Mouse (Mus musculus): ENCODE results near the gene Rap1gap2. TPM values are rescaled to one million over a fixed set of nuclear protein-coding genes. Genes with fewer than 3 reads are reported as not detected.
A peak's percentile ranks its signal among the peaks of the same experiment; 100 is the strongest.

Gene Rap1gap2
- polyA plus RNA-seq (2015; fragmentation: Nextera tagmentation; extraction: Ambion mirVana): 8.9 and 10.1 TPM in 2 replicates

GRCm38 (mm10) chr11:74610545-74611176 is at the start of gene Rap1gap2:
Rap1gap2 (minus strand) TSS chr11:74610915.
- 0 out of 2 replicates have a peak, but pooled peaks have one; percentile 53 for ATAC-seq (replicated peaks)
- peaks cover 40% of the 10 kb centered on the region for H3K27me3 ChIP-seq
- under 1% methylated on average over 50 of the region's 50 CpGs for WGBS

GRCm38 (mm10) chr11:74660336-74660735 is 49.6 kb upstream of the Rap1gap2 start:
- no peak for ATAC-seq (replicated peaks)
- Histone ChIP-seq H3K4me1 (no peaks in the 10 kb centered on the region), H3K36me3 (peaks cover 76% of the 10 kb centered on the region), H3K4me3 (no peak overlapping the region), H3K4me2 (replicated peaks) (no peak overlapping the region), H3K27ac (replicated peaks) (no peak overlapping the region), H3K27me3 (no peaks in the 10 kb centered on the region), H3K9ac (replicated peaks) (no peak overlapping the region), H3K9me3 (no peaks in the 10 kb centered on the region)
- 97% methylated on average over 13 of the region's 13 CpGs for WGBS

More at GRCm38 (mm10) chr11:74610545-74611176, at the start of gene Rap1gap2:
- Histone ChIP-seq H3K36me3 (no peaks in the 10 kb centered on the region), H3K27ac (replicated peaks) (no peak within 1 kb of the TSS), H3K4me2 (replicated peaks) (peak within 1 kb of the TSS; percentile 73), H3K9ac (replicated peaks) (peak within 1 kb of the TSS; percentile 39), H3K4me3 (peak within 1 kb of the TSS; percentile 40), H3K9me3 (no peaks in the 10 kb centered on the region), H3K4me1 (peaks cover 9% of the 10 kb centered on the region)

GRCm38 (mm10) chr11:74655941-74656340 is 45.2 kb upstream of the Rap1gap2 start:
- no peak overlapping the region for H3K4me3 ChIP-seq
- H3K36me3 ChIP-seq: peaks cover 36% of the 10 kb centered on the region
- H3K27ac ChIP-seq (replicated peaks): no peak overlapping the region
- WGBS: 86% methylated on average over 3 of the region's 3 CpGs
- H3K4me2 ChIP-seq (replicated peaks): no peak overlapping the region
- no peaks in the 10 kb centered on the region for H3K27me3 ChIP-seq
- H3K9me3 ChIP-seq: no peaks in the 10 kb centered on the region
- ATAC-seq (replicated peaks): no peak
- peaks cover 10% of the 10 kb centered on the region for H3K4me1 ChIP-seq
- no peak overlapping the region for H3K9ac ChIP-seq (replicated peaks)

- WGBS: 74% methylated on average over 6 of the region's 6 CpGs
- H3K27ac ChIP-seq (replicated peaks): no peak overlapping the region
Measured at GRCm38 (mm10) chr11:74653385-74653784, 42.7 kb upstream of the Rap1gap2 start.

GRCm38 (mm10) chr11:74652791-74653191 is 42.1 kb upstream of the Rap1gap2 start:
- no peak for ATAC-seq (replicated peaks)
- Histone ChIP-seq H3K36me3 (peaks cover 8% of the 10 kb centered on the region), H3K4me1 (peaks cover 28% of the 10 kb centered on the region), H3K4me2 (replicated peaks) (no peak overlapping the region), H3K4me3 (no peak overlapping the region), H3K9ac (replicated peaks) (no peak overlapping the region), H3K27me3 (no peaks in the 10 kb centered on the region), H3K9me3 (no peaks in the 10 kb centered on the region), H3K27ac (replicated peaks) (no peak overlapping the region)
- 67% methylated on average over 4 of the region's 4 CpGs for WGBS

More at GRCm38 (mm10) chr11:74653385-74653784, 42.7 kb upstream of the Rap1gap2 start:
- no peak overlapping the region for H3K9ac ChIP-seq (replicated peaks)
- ATAC-seq (replicated peaks): no peak
- no peaks in the 10 kb centered on the region for H3K9me3 ChIP-seq
- H3K4me3 ChIP-seq: no peak overlapping the region
- peaks cover 27% of the 10 kb centered on the region for H3K4me1 ChIP-seq
- H3K4me2 ChIP-seq (replicated peaks): no peak overlapping the region
- no peaks in the 10 kb centered on the region for H3K27me3 ChIP-seq
- H3K36me3 ChIP-seq: peaks cover 14% of the 10 kb centered on the region

GRCm38 (mm10) chr11:74650576-74651100 is 39.9 kb upstream of the Rap1gap2 start:
- 64% methylated on average over 4 of the region's 4 CpGs for WGBS
- Histone ChIP-seq H3K4me2 (replicated peaks) (peak overlapping the region; percentile 86), H3K36me3 (no peaks in the 10 kb centered on the region), H3K27ac (replicated peaks) (no peak overlapping the region), H3K4me1 (peaks cover 28% of the 10 kb centered on the region), H3K9ac (replicated peaks) (0 out of 2 replicates have a peak overlapping the region, but pooled peaks have one; percentile 85), H3K9me3 (no peaks in the 10 kb centered on the region), H3K4me3 (no peak overlapping the region; the same call in 1 of the 2 replicates), H3K27me3 (no peaks in the 10 kb centered on the region)
- ATAC-seq (replicated peaks): no peak

- no peaks in the 10 kb centered on the region for H3K27me3 ChIP-seq
- no peaks in the 10 kb centered on the region for H3K9me3 ChIP-seq
- peak; percentile 55 for ATAC-seq (replicated peaks)
- peak overlapping the region; percentile 100 for H3K4me3 ChIP-seq
- H3K27ac ChIP-seq (replicated peaks): peak overlapping the region; percentile 75; the same call in 1 of the 2 replicates
- H3K9ac ChIP-seq (replicated peaks): peak overlapping the region; percentile 85
- peak overlapping the region; percentile 86 for H3K4me2 ChIP-seq (replicated peaks)
- WGBS: 2% methylated on average over 50 of the region's 53 CpGs
- no peaks in the 10 kb centered on the region for H3K36me3 ChIP-seq
- H3K4me1 ChIP-seq: peaks cover 28% of the 10 kb centered on the region
Measured at GRCm38 (mm10) chr11:74649647-74650551, 39.2 kb upstream of the Rap1gap2 start.

- no peaks in the 10 kb centered on the region for H3K36me3 ChIP-seq
- H3K27ac ChIP-seq (replicated peaks): peak within 1 kb of the TSS; percentile 75
- H3K4me2 ChIP-seq (replicated peaks): peak within 1 kb of the TSS; percentile 86
- under 1% methylated on average over 57 of the region's 58 CpGs for WGBS
- peak within 1 kb of the TSS; percentile 85 for H3K9ac ChIP-seq (replicated peaks)
- H3K27me3 ChIP-seq: no peaks in the 10 kb centered on the region
- no peaks in the 10 kb centered on the region for H3K9me3 ChIP-seq
- peak; percentile 92 for ATAC-seq (replicated peaks)
- peak within 1 kb of the TSS; percentile 100 for H3K4me3 ChIP-seq
- peaks cover 28% of the 10 kb centered on the region for H3K4me1 ChIP-seq
Measured at GRCm38 (mm10) chr11:74649095-74649646, 38.5 kb upstream of the Rap1gap2 start, which contains the start of gene Cluh. Cluh (plus strand) TSS chr11:74649495.

- Histone ChIP-seq H3K9ac (replicated peaks) (peak overlapping the region; percentile 85), H3K9me3 (no peaks in the 10 kb centered on the region), H3K4me3 (peak overlapping the region; percentile 100), H3K4me1 (peaks cover 28% of the 10 kb centered on the region), H3K36me3 (no peaks in the 10 kb centered on the region), H3K27ac (replicated peaks) (peak overlapping the region; percentile 75), H3K27me3 (no peaks in the 10 kb centered on the region), H3K4me2 (replicated peaks) (peak overlapping the region; percentile 86)
- 3% methylated on average over 1 of the region's 1 CpGs for WGBS
- ATAC-seq (replicated peaks): no peak
Measured at GRCm38 (mm10) chr11:74648676-74649075, 38.0 kb upstream of the Rap1gap2 start.

GRCm38 (mm10) chr11:74647966-74648365 is 37.3 kb upstream of the Rap1gap2 start:
- Histone ChIP-seq H3K36me3 (no peaks in the 10 kb centered on the region), H3K27me3 (no peaks in the 10 kb centered on the region), H3K4me2 (replicated peaks) (no peak overlapping the region), H3K9me3 (no peaks in the 10 kb centered on the region), H3K27ac (replicated peaks) (no peak overlapping the region), H3K9ac (replicated peaks) (no peak overlapping the region), H3K4me1 (peaks cover 25% of the 10 kb centered on the region), H3K4me3 (no peak overlapping the region)
- no peak for ATAC-seq (replicated peaks)
- WGBS: 81% methylated on average over 1 of the region's 1 CpGs

- Histone ChIP-seq H3K4me2 (replicated peaks) (no peak overlapping the region), H3K9ac (replicated peaks) (no peak overlapping the region), H3K27me3 (0 out of 2 replicates have a peak, but pooled peaks cover 3% of the 10 kb centered on the region), H3K4me3 (no peak overlapping the region), H3K9me3 (no peaks in the 10 kb centered on the region), H3K4me1 (peaks cover 19% of the 10 kb centered on the region), H3K36me3 (no peaks in the 10 kb centered on the region), H3K27ac (replicated peaks) (no peak overlapping the region)
- 68% methylated on average over 1 of the region's 1 CpGs for WGBS
- no peak for ATAC-seq (replicated peaks)
Measured at GRCm38 (mm10) chr11:74639628-74640027, 28.9 kb upstream of the Rap1gap2 start.
